Mouse (Mus musculus) gastrocnemius, adult 8-10 months (tissue): Measurements from ENCODE around the gene Tgif2. TPM values are rescaled to one million over a fixed set of nuclear protein-coding genes. Genes with fewer than 3 reads are reported as not detected.
"Not testable (repeated sequence)": the region's sequence is repeated elsewhere in the genome, so short reads cannot be mapped to it uniquely, and the experiment has no call there.

Source experiments
- DNase-seq, 2 experiments: peaks; one replicate each; pipeline ENCODE4 v3.0.0; 2022; ENCODE audit warnings: low spot score in 2 of 2
- total RNA-seq, 4 experiments: library from RNA; stranded (reverse); gene quantifications; 2 replicates each; pipeline ENCODE4 v1.2.4; 2022

Gene Tgif2
- total RNA-seq, 4 experiments from 2014 or later: 0.16 to 0.38 (median 0.17) TPM; not detected in 1

GRCm38 (mm10) chr2:156842711-156843110 lies 2.9 kb downstream of the Tgif2 start:
- DNase-seq: no peak

- no peak for DNase-seq
Measured at GRCm38 (mm10) chr2:156843331-156843730, 3.5 kb downstream of the Tgif2 start.

- DNase-seq: no peak
Measured at GRCm38 (mm10) chr2:156844715-156845114, 4.9 kb downstream of the Tgif2 start.

- no peak for DNase-seq
Measured at GRCm38 (mm10) chr2:156847653-156848052, 7.8 kb downstream of the Tgif2 start.

- DNase-seq: no peak
Measured at GRCm38 (mm10) chr2:156848526-156849182, 8.8 kb downstream of the Tgif2 start.

- DNase-seq: no peak
Measured at GRCm38 (mm10) chr2:156850505-156850904, 10.7 kb downstream of the Tgif2 start.

- not testable (repeated sequence) for DNase-seq
Measured at GRCm38 (mm10) chr2:156853584-156853983, 13.8 kb downstream of the Tgif2 start.

- DNase-seq: not testable (repeated sequence)
Measured at GRCm38 (mm10) chr2:156853999-156854771, 14.4 kb downstream of the Tgif2 start.

GRCm38 (mm10) chr2:156856311-156856710 lies 16.5 kb downstream of the Tgif2 start:
- no peak for DNase-seq

GRCm38 (mm10) chr2:156857385-156857791 lies 17.6 kb downstream of the Tgif2 start:
- DNase-seq: no peak

GRCm38 (mm10) chr2:156857835-156858234 lies 18.0 kb downstream of the Tgif2 start, which contains the start of gene 4930518I15Rik:
TSS of gene 4930518I15Rik (minus strand) at chr2:156857946.
- DNase-seq: no peak

- no peak for DNase-seq
Measured at GRCm38 (mm10) chr2:156858671-156859070, 18.9 kb downstream of the Tgif2 start.

- no peak for DNase-seq
Measured at GRCm38 (mm10) chr2:156862041-156862717, 22.4 kb downstream of the Tgif2 start.

GRCm38 (mm10) chr2:156862772-156863486 lies 23.1 kb downstream of the Tgif2 start, which contains the start of gene Rab5if:
TSS of gene Rab5if (plus strand) at chr2:156863128.
- peak; percentile 90 to 95 for DNase-seq

- no peak for DNase-seq
Measured at GRCm38 (mm10) chr2:156863487-156864160, 23.8 kb downstream of the Tgif2 start.

GRCm38 (mm10) chr2:156864481-156864880 lies 24.7 kb downstream of the Tgif2 start:
- DNase-seq: no peak

- no peak for DNase-seq
Measured at GRCm38 (mm10) chr2:156868994-156869393, 29.2 kb downstream of the Tgif2 start.

GRCm38 (mm10) chr2:156869554-156869953 lies 29.7 kb downstream of the Tgif2 start:
- no peak for DNase-seq

GRCm38 (mm10) chr2:156870519-156870918 lies 30.7 kb downstream of the Tgif2 start:
- no peak for DNase-seq

- peak in 1 of 2 experiments; percentile 10 for DNase-seq
Measured at GRCm38 (mm10) chr2:156873629-156874028, 33.8 kb downstream of the Tgif2 start.
